Mouse (Mus musculus) mouse embryonic stem cell (cell line): Measurements from ENCODE around the gene Cldnd1.

Experiments used
- in situ Hi-C, 2 experiments: fragments of 300-500 bp; cut with MboI; formaldehyde crosslinking; loops; 1 replicate in 1 of 2; 3 replicates in 1 of 2; pipeline ENCODE4 v1.14.3; 2019 to 2020; ENCODE audit warnings: low sequenced_read_pairs in 2 of 2, low pct_unique_long_range_greater_than_20kb in 1 of 2, mixed read lengths in 1 of 2; ENCODE audit not compliant: unreplicated experiment in 1 of 2

Cldnd1 gene

DNA sequence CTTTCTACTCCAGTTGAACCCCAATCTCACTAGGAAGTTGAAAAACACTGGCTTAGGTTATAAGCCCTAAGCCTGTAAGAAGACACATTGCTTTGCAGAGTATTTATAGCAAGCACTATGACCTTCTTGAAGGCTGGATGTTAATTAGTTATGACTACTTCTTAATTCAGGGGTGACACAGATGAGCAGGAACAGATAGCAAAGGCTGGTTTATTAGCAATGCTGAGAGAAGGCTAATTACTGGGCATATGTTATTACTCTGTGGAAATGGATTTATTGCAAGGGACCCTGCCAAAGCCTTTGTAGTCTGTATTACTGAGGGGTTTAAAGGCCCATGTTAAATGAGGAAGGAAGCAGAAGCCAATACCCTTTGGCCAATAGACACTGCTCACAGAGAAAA, 22.7 kb upstream of the Cldnd1 start:
- in situ Hi-C loops = no loop called here

DNA sequence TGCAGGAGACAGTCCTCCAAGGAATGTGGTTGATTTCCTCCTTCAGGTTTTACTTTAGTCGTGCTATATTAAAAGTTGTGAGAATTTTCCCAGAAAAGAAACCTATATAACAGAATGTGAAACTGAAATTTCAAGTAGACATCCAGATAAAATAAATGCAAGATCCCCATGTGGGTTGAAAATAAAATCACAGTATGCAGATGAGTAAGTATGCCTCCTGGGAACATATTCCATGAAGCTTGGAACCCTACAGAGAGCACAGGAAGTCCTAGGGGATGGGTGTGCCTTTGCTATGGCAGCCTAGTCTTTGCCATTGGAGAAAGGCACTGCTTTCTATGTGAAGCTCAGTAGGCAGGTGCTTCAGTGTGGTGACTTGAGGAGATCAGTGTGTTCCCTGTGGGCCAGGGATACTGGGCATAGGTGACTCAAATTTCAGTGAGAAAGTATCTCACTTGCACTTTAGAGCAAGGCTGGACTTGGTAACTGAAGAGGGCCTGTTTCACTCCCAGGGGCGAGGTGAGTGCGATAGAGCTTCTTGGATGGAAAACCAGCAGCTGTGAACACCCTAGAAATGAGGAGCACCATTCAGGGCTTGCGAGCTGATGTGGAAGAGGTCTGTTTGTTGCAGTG, 20.3 kb upstream of the Cldnd1 start:
- in situ Hi-C loops = no loop called here

DNA sequence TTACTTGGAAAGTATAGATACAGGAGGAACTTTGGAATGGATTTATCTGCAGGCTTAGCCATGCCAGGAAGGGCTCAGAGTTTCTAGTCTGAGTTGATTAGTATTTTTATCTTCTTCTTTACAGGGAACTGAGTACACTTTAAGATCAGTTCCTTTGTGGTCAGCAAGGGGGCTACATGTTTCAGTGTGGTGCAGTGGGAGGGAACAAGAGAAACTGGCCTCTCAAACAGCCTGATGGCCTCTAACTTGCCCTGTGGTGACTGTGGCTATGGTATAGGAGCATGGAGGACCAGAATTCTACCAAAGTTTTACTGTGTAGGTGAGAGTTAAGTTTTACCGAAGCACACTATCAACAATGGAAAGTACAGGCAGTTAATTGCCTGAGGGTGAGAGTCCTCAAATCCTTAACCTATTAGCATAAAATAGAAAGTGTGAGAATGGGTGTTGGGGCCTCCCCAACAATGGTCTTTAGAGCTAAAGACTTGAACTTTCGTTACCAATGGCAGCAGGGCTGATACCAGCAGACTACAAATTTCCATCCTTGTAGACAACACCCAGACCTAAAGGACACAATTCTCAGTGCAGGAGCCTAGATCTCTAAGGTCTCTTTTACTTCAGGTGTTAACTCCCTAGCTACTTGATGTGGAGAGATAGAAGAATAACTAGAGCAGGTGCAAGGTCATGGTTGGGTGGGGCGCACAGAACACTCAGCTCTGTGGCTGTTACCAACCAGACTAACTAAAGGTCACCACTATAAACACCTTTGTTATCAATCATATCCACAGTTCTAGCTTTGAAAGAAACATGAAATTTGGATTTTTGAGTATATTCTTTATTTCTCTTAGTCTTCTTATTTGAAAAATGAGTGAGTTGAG, 18.9 kb upstream of the Cldnd1 start:
- in situ Hi-C loops = no loop called here

DNA sequence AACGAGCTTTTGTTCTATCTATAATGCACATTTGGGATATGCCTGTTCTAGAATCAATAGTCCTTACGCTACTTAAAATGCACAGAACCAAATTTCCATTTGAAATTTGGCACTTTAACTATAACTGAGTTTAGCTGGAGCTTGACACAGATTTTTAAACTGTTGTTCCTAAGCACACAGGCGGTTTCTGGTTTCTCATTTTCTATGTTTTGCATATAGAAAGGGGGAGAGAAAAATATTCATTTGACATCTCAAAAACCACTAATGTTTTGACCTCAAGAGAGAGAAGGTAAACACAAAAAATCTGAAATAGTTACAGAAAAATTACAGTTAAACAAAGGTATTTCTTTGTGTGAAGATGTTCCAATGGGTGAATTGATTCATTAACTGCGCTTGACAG, 18.2 kb upstream of the Cldnd1 start:
- in situ Hi-C loops = no loop called here

DNA sequence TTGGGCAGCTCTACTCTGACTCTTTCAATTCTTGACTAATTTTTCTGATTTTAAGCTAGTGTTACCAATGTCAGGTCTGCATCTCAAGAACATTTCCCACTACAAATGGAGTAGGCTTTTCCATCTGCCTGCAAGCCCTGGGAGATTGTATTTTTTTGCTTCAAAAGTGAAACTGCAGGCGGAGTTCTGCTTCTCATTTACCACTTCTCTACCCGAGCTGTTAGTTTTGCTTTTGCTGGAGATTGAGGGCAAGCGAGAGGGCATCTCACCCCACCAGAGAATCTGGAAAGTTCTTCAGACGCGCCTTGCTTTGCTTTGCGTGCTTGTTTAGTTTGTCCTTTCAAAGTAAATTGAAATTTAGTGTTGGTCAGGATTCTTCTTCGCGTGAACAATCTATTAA, 15.5 kb upstream of the Cldnd1 start:
- in situ Hi-C loops = no loop called here

DNA sequence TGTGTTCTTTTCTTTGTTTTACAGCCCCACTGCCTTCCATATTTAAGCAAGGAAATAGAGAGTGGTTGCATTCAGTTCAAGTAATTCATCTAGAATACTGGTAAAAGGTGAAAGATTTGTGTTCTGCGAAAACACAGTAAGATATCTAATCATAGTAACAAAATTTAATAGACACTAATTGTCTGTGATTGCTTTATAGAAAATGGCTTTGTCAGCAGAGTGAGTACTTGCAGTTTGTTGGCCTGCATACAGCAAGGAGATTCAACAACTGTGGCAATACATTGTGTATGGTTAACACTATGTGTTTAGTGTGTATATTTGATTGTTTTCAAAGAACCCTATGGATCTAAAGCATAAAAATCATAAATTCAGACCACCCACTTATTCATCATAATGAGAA, 14.6 kb upstream of the Cldnd1 start:
- in situ Hi-C loops = no loop called here

DNA sequence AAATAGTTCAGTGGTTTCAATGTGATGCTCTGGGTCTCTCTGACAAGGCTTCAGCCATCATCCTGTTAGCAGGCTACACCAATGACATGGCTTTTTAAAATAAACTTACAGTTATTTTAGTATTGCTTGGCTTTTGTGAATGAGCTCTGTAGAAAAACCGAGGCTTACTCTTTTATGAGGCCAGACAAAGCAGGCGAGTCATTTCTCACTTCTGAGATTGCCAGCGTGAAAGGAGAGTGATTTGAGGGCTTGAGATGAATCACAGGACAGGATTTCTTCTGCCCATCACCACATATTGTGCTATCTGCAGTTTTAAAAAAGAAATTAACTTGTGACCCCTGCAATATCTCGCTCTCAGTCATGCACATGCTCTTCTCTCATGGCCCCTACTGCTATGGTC, 12.7 kb upstream of the Cldnd1 start:
- in situ Hi-C loops = no loop called here

DNA sequence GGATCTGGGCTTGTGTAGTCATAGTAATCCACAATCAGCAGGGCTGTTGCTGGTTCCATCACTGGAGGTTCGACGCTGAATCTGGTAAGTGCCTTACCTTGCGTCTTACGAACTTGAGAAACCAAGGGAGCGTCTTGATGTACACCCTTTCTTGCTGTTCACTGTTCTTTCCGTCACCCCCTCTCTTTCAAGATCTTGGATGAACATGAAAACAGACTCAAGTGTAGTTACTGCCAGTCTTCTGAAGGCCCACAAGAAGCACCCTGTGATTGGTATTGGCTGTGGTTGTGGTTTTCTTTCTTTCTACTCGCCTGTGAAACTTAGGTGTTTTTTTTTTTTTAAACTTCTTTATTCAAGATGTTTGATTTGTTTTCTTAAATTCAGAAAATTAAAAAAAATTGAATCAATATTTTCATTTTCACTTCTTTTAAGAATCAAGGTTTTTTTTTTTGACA, 9.0 kb upstream of the Cldnd1 start, which contains the start of gene Gpr15:
TSS of gene Gpr15 (minus strand) at position 405 of the 455 bp plus-strand sequence.
- in situ Hi-C loops = no loop called here

DNA sequence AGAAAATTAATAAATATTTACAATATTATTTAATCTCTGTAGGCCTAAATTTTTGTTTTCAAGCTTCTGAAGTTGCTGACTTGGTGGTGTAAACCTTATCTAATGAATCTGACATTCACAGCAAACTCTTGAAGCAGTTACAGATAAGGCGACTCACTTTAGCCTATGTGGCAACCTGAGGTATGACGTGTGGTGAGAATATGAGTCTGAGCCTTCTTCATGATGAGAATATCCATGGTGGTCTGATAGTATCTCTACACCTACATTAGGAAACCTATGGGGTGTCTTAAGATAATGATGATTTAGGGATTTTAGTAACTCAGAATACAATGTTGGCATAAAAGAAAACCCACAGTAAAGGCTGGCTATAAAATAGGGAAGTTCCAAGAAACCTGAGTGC, 5.4 kb upstream of the Cldnd1 start:
- in situ Hi-C loops = no loop called here

DNA sequence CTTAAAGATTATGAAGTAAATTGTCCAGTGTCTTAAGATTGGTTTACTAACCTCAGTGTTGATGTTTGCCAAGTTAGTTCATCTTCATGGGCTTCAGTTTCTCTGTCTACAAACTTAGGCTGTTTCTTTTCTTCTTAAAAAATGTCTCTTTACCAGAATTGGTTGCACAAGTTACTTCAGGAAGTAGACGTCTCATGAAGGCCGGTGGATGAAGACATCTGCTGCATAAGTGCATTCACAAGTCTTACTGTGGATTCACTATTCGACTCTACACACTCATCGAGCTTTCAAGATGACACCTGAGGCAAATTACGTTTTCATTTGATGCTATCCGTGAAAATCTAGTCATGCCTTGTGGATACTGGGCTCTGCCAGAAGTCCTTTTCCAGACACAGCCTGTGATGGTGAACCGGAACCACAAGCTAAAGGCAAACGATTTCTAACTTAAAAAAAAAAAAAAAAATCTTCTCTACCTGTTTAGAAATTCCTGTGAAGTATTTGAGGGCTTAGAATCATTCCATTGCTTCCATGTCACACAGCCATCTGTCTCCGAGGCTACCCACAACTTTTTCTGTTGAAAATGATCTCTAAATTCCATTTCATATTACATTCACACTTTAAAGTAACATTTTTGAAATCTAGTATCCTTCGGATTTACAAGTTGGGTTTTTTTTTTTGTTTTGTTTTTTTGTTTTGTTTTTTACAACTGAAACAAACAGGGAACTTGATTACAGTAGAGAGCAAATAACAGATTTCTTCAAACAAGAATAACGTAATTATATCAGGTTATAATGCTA, 832 bp upstream of the Cldnd1 start:
- in situ Hi-C loops = no loop called here

DNA sequence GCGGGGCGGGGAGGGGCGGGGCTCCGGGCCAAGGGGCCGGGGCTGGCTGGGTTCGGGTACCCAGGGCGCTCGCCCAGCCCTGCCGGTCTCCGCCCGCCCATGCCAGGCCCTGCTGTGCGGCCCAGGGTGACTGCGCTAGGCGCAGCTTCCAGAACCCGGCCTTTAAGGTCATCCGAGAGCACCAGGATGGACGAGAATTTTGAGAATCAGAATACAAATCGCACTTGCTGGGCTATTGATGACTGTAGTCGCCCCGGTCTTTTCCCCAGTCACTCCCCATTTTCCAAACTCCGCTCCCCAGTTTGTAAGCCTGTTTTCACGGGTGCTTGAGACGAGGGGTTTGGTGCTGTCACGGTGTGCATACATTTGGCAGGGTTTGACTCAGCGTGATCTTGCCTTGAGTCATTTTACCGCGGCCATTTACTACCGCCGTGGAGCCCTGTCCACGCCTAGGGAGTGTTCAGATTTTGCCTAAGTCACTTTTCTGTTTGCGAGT, 514 bp downstream of the Cldnd1 start:
- in situ Hi-C loops = no loop called here

DNA sequence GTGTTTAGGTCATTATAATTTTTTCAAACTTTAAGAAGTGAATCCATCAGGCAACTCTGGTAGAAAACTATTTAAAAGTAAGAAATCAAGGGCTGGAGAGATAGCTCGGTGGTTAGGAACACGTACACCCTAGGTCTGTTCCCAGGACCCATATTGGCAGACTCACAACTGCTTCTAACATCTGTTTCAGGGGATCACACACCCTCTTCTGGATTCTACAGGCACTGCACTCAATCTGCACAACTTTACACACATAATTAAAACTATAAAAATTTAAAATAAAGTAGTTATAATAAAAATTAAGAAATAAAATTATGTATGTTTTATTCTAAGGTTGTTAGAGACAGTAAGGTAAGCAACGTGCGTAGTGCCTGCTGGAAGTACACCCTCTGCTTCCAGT, 10.5 kb downstream of the Cldnd1 start:
- in situ Hi-C loops = no loop called here

DNA sequence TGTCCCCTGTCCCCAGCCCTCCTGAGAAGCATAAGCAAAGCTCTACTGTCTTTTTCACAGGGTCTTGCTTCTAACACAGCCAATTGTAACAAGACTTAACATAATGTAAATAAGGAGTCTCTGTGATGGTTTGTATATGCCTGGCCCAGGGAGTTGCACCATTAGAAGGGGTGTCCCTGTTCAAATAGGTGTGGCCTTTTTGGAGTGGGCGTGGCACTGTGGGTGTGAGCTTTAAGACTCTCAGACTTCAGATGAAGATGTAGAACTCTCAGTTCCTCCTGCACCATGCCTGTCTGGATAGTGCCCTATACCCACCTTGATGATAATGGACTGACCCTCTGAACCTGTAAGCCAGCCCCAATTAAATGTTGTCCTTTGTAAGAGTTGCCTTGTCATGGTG, 11.1 kb downstream of the Cldnd1 start:
- in situ Hi-C loops = no loop called here

DNA sequence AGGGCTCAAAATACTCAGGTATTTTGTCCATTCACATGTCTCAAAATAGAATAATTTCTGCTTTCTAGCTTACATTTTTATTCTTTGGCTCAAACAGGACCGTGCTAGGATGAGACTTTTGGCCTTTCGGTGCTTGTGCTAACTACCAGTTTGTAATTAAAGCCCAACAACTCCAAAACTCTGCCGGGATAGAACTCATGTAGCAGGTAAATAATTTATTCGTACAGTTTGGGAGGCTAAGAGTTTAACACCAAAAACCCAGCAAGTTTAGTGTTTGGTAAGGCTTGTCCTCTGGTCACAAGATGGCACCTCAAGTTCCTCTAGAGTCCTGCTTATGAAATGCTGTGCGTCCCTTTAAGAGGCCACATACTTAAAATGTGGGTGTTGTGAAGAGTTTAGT, 13.0 kb downstream of the Cldnd1 start:
- in situ Hi-C loops = no loop called here

DNA sequence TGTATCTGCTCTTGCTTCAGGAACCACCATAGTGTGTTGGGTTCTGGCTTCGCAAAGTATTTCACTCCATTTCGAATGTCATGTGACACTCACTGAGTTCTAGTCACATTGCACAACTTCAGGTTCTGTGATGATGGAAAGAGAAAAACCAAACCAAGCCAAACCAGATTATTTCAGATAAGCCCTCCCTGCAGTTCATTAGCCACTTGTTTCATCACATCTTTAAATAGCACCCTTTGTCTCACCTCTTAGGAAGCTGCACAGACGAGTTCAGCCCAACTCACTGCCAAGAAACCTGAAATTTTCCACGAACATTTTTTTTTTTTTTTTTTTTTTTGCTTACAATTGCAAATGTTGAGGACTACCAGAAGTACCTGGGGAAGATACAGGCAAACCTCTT, 19.0 kb downstream of the Cldnd1 start:
- in situ Hi-C loops = no loop called here

DNA sequence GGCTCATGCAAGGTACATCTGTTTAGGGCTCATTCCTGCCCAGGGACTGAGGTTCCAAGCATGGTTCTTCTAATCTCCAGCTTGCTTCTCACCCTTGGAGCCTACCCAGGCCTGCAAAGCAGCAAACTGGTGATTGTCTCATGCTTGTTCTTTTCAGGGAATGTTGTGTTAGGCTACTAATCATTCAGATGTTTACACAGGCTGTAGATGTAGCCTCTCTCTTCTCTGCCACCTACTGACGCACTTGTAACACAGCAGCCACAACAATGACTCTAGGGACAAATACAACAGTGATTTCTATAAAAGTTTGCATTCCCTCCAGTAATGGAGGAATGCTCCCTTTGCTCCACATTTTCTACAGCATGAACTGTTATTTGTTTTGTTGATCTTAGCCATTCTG, 23.6 kb downstream of the Cldnd1 start:
- in situ Hi-C loops = no loop called here

DNA sequence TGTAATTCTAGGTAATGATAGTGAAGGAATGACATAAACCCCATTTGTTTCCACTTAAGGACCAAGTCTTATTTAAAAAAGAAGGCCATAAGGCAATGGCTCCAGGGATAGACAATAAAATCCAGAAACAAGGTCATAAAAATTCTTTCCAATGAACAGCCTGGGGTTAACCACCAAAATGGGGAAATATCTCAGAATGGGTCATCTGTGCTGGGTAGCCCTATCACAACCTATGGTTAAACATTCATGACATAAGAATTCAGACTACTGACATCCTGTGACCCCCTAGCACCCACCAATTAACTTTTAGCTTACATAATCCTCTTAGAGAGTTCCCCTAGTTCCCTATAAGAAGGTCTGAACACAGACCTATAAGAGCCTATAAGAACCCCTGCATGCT, 28.5 kb downstream of the Cldnd1 start:
- in situ Hi-C loops = no loop called here

DNA sequence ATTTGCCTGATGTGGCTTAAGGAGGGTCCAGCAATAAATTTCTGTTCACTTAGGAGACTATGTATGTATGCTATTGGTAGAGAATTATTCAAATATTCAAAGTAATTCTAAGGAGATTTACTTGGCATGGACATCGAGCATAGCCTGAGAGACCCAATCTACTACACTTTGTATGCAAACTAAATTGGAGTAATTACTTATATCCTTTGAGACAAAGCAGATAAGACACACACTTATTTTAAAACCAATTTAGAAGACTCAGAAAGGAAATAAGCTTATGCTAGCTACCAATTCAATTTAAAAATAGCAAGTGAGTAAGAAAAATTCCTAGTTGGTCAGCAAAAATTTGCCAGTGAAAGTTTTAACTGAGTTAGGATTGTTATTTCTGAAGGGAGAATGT, 35.4 kb downstream of the Cldnd1 start, which contains the start of gene Olfr172:
TSS of gene Olfr172 (minus strand) at position 101 of the 400 bp plus-strand sequence.
- in situ Hi-C loops = no loop called here
